Mouse (Mus musculus) c-Kit-positive CD71-negative TER-119-negative erythroid progenitor cells, embryonic 14.5 days (primary cell): ENCODE data around the gene Clock.

ENCODE experiments used
- DNase-seq: peaks from one replicate; pipeline ENCODE4 v3.0.0-alpha.2; 2013; ENCODE audit warnings: low read depth

Clock gene

GRCm38 (mm10) chr5:76274977-76275376, 29.6 kb downstream of the Clock start:
- DNase-seq: no peak

- DNase-seq: no peak
Observed at GRCm38 (mm10) chr5:76250948-76251347, 53.6 kb downstream of the Clock start.

- DNase-seq: no peak
Observed at GRCm38 (mm10) chr5:76246539-76246938, 58.1 kb downstream of the Clock start.

GRCm38 (mm10) chr5:76245419-76245818, 59.2 kb downstream of the Clock start:
- no peak for DNase-seq

GRCm38 (mm10) chr5:76244430-76244829, 60.2 kb downstream of the Clock start:
- DNase-seq: no peak

- DNase-seq: no peak
Observed at GRCm38 (mm10) chr5:76243929-76244328, 60.7 kb downstream of the Clock start.

- no peak for DNase-seq
Observed at GRCm38 (mm10) chr5:76243274-76243673, 61.3 kb downstream of the Clock start.

- no peak for DNase-seq
Observed at GRCm38 (mm10) chr5:76231171-76231855, 73.3 kb downstream of the Clock start.

GRCm38 (mm10) chr5:76216691-76217090, 87.9 kb downstream of the Clock start:
- DNase-seq: no peak

- DNase-seq: no peak
Observed at GRCm38 (mm10) chr5:76208066-76208465, 96.5 kb downstream of the Clock start.

- DNase-seq: no peak
Observed at GRCm38 (mm10) chr5:76205886-76206285, 98.7 kb downstream of the Clock start.

- DNase-seq: no peak
Observed at GRCm38 (mm10) chr5:76203171-76203570, 101.4 kb downstream of the Clock start.

- no peak for DNase-seq
Observed at GRCm38 (mm10) chr5:76199346-76199745, 105.2 kb downstream of the Clock start.

GRCm38 (mm10) chr5:76194377-76194945, 110.1 kb downstream of the Clock start:
- no peak for DNase-seq

- DNase-seq: no peak
Observed at GRCm38 (mm10) chr5:76193075-76193474, 111.5 kb downstream of the Clock start.

GRCm38 (mm10) chr5:76190609-76191008, 114.0 kb downstream of the Clock start:
- no peak for DNase-seq

- DNase-seq: no peak
Observed at GRCm38 (mm10) chr5:76187885-76188284, 116.7 kb downstream of the Clock start.

- no peak for DNase-seq
Observed at GRCm38 (mm10) chr5:76184286-76185080, 120.1 kb downstream of the Clock start.

GRCm38 (mm10) chr5:76183750-76184261, 120.8 kb downstream of the Clock start, which contains the start of gene Tmem165:
Gene Tmem165, plus strand, starts transcription at chr5:76183880.
- peak; percentile 74 for DNase-seq

- DNase-seq: no peak
Observed at GRCm38 (mm10) chr5:76183043-76183749, 121.4 kb downstream of the Clock start.

- no peak for DNase-seq
Observed at GRCm38 (mm10) chr5:76182326-76182725, 122.3 kb downstream of the Clock start.

- DNase-seq: no peak
Observed at GRCm38 (mm10) chr5:76179791-76180190, 124.8 kb downstream of the Clock start.
